Mouse (Mus musculus) kidney, embryonic 14.5 days (tissue): ENCODE data around the gene Vmn2r22. TPM values are rescaled to one million over a fixed set of nuclear protein-coding genes. Genes with fewer than 3 reads are reported as not detected.
A peak's percentile ranks its signal among the peaks of the same experiment; 100 is the strongest.
"Not testable (repeated sequence)": the region's sequence is repeated elsewhere in the genome, so short reads cannot be mapped to it uniquely, and the experiment has no call there.

ENCODE experiments used
- ATAC-seq: fragments of 200-750 bp; cut with Nextera tagmentation; 2 replicates; pipeline ENCODE4 v1.8.0; 2017; ENCODE audit warnings: moderate number of reproducible peaks, mild to moderate bottlenecking, moderate TSS enrichment, moderate library complexity; ENCODE audit not compliant: low FRiP score, low TSS enrichment
- H3K27ac ChIP-seq: fragments of 300-500 bp; sonication (generic); 2 replicates; pipeline ENCODE4 v1.5.1; 2014; ENCODE audit warnings: low read depth, mild to moderate bottlenecking, low read length, moderate library complexity, mixed read lengths
- H3K27me3 ChIP-seq: fragments of 300-500 bp; sonication (generic); 2 replicates; pipeline ENCODE4 v1.6.1; 2014; ENCODE audit warnings: mild to moderate bottlenecking, low read length; ENCODE audit not compliant: control insufficient read depth, insufficient read depth
- H3K36me3 ChIP-seq: fragments of 300-500 bp; sonication (generic); 2 replicates; pipeline ENCODE4 v1.6.1; 2014; ENCODE audit warnings: low read length, mixed read lengths; ENCODE audit not compliant: control insufficient read depth, insufficient read depth
- H3K4me1 ChIP-seq: fragments of 300-500 bp; sonication (generic); 2 replicates; pipeline ENCODE4 v1.6.1; 2014; ENCODE audit warnings: low read length, mixed read lengths; ENCODE audit not compliant: control insufficient read depth, insufficient read depth
- H3K4me2 ChIP-seq: fragments of 300-500 bp; sonication (generic); replicated peaks from 2 replicates; pipeline ENCODE4 v1.6.1; 2014; ENCODE audit warnings: low read depth, mild to moderate bottlenecking, low read length
- H3K4me3 ChIP-seq: fragments of 300-500 bp; sonication (generic); 2 replicates; pipeline ENCODE4 v1.5.1; 2014; ENCODE audit warnings: mild to moderate bottlenecking, low read length
- H3K9ac ChIP-seq: fragments of 300-500 bp; sonication (generic); 2 replicates; pipeline ENCODE4 v1.6.1; 2014; ENCODE audit warnings: low read depth, mild to moderate bottlenecking, low read length, moderate library complexity
- H3K9me3 ChIP-seq: fragments of 300-500 bp; sonication (generic); 2 replicates; pipeline ENCODE4 v1.6.1; 2016; ENCODE audit warnings: low read length; ENCODE audit not compliant: control insufficient read depth
- WGBS: fragments of 180-500 bp; shearing (Covaris S2); extraction: QIAGEN DNeasy Blood & Tissue Kit; methylation state at CpG from one replicate; pipeline ENCODE4 v1.1.7; 2014; 5-methylcytosine and 5-hydroxymethylcytosine counted together
- polyA plus RNA-seq: library from polyadenylated mRNA; unstranded; fragments of >200 nt; fragmentation: Nextera tagmentation; extraction: Ambion mirVana; gene quantifications from 2 replicates; pipeline ENCODE4 v1.2.1, GENCODE M21; 2014

Gene Vmn2r22
- not detected in 2 replicates for polyA plus RNA-seq

GRCm38 (mm10) chr6:123650625-123651024 is at the start of gene Vmn2r22:
TSS of gene Vmn2r22 (minus strand) at chr6:123650725.
- not testable (repeated sequence) for ATAC-seq, H3K27ac ChIP-seq, H3K9me3 ChIP-seq, H3K4me3 ChIP-seq, H3K9ac ChIP-seq, H3K4me1 ChIP-seq, H3K27me3 ChIP-seq, H3K36me3 ChIP-seq, H3K4me2 ChIP-seq
- 79% methylated on average over 3 of the region's 3 CpGs for WGBS

GRCm38 (mm10) chr6:123697213-123697612 is 46.7 kb upstream of the Vmn2r22 start:
- Histone ChIP-seq H3K4me1 (no peaks in the 10 kb centered on the region), H3K9me3 (no peaks in the 10 kb centered on the region), H3K27ac (no peak overlapping the region), H3K27me3 (no peaks in the 10 kb centered on the region), H3K4me2 (no peak overlapping the region), H3K4me3 (no peak overlapping the region), H3K36me3 (no peaks in the 10 kb centered on the region), H3K9ac (no peak overlapping the region)
- no peak for ATAC-seq

- H3K27me3 ChIP-seq, H3K4me2 ChIP-seq, ATAC-seq, H3K27ac ChIP-seq, H3K4me3 ChIP-seq, H3K4me1 ChIP-seq, H3K9me3 ChIP-seq, H3K36me3 ChIP-seq, H3K9ac ChIP-seq: not testable (repeated sequence)
- 62% methylated on average over 1 of the region's 1 CpGs for WGBS
Measured at GRCm38 (mm10) chr6:123696639-123697038, 46.1 kb upstream of the Vmn2r22 start.

- Histone ChIP-seq H3K4me3 (no peak overlapping the region), H3K27ac (no peak overlapping the region), H3K9ac (no peak overlapping the region), H3K36me3 (no peaks in the 10 kb centered on the region), H3K4me1 (no peaks in the 10 kb centered on the region), H3K27me3 (no peaks in the 10 kb centered on the region), H3K4me2 (no peak overlapping the region), H3K9me3 (no peaks in the 10 kb centered on the region)
- no peak for ATAC-seq
- WGBS = 66% methylated on average over 6 of the region's 6 CpGs
Measured at GRCm38 (mm10) chr6:123657040-123657439, 6.5 kb upstream of the Vmn2r22 start.

GRCm38 (mm10) chr6:123639394-123639793 is 11.1 kb downstream of the Vmn2r22 start:
- not testable (repeated sequence) for ATAC-seq, H3K9ac ChIP-seq, H3K4me2 ChIP-seq

GRCm38 (mm10) chr6:123623784-123624183 is 26.7 kb downstream of the Vmn2r22 start:
- not testable (repeated sequence) for H3K36me3 ChIP-seq, H3K9me3 ChIP-seq, ATAC-seq, H3K27ac ChIP-seq, H3K4me1 ChIP-seq, H3K9ac ChIP-seq, H3K4me3 ChIP-seq, H3K27me3 ChIP-seq, H3K4me2 ChIP-seq
- no CpG with 5 or more reads among the region's 2 CpGs for WGBS

More at GRCm38 (mm10) chr6:123639394-123639793, 11.1 kb downstream of the Vmn2r22 start:
- not testable (repeated sequence) for H3K27ac ChIP-seq, H3K27me3 ChIP-seq, H3K9me3 ChIP-seq, H3K36me3 ChIP-seq, H3K4me3 ChIP-seq, H3K4me1 ChIP-seq
- WGBS = 75% methylated on average over 4 of the region's 4 CpGs

GRCm38 (mm10) chr6:123588368-123588767 is 62.2 kb downstream of the Vmn2r22 start:
- H3K27me3 ChIP-seq, H3K4me2 ChIP-seq, H3K9me3 ChIP-seq, H3K4me1 ChIP-seq, H3K4me3 ChIP-seq, H3K27ac ChIP-seq, H3K36me3 ChIP-seq, H3K9ac ChIP-seq: not testable (repeated sequence)
- peak; percentile 73 for ATAC-seq
- WGBS = no CpG with 5 or more reads among the region's 5 CpGs

- no CpG with 5 or more reads among the region's 2 CpGs for WGBS
- H3K9me3 ChIP-seq, H3K27ac ChIP-seq, H3K4me2 ChIP-seq, H3K9ac ChIP-seq, H3K27me3 ChIP-seq, H3K36me3 ChIP-seq, H3K4me1 ChIP-seq, H3K4me3 ChIP-seq: not testable (repeated sequence)
- ATAC-seq = peak; percentile 85
Measured at GRCm38 (mm10) chr6:123587796-123588328, 62.7 kb downstream of the Vmn2r22 start.

- not testable (repeated sequence) for H3K4me2 ChIP-seq, H3K9me3 ChIP-seq, H3K27ac ChIP-seq, ATAC-seq, H3K36me3 ChIP-seq, H3K9ac ChIP-seq, H3K4me1 ChIP-seq, H3K27me3 ChIP-seq, H3K4me3 ChIP-seq
- WGBS = no CpG with 5 or more reads among the region's 1 CpGs
Measured at GRCm38 (mm10) chr6:123583988-123584387, 66.5 kb downstream of the Vmn2r22 start.
